Mouse (Mus musculus) embryonic facial prominence, embryonic 10.5 days (tissue): Measurements from ENCODE around the gene Fkbp8. TPM values are rescaled to one million over a fixed set of nuclear protein-coding genes. Genes with fewer than 3 reads are reported as not detected.

Experiments used
- DNase-seq: peaks from one replicate; pipeline ENCODE4 v3.0.0-alpha.2; 2017; ENCODE audit warnings: low spot score
- H3K27ac ChIP-seq: fragments of 300-500 bp; sonication (generic); replicated peaks from 2 replicates; pipeline ENCODE4 v1.5.1; 2016; ENCODE audit warnings: mild to moderate bottlenecking
- H3K27me3 ChIP-seq: fragments of 300-500 bp; sonication (generic); replicated peaks from 2 replicates; pipeline ENCODE4 v1.6.1; 2016; ENCODE audit warnings: low read depth, mild to moderate bottlenecking; ENCODE audit not compliant: poor library complexity, severe bottlenecking
- H3K36me3 ChIP-seq: fragments of 300-500 bp; sonication (generic); replicated peaks from 2 replicates; pipeline ENCODE4 v1.6.1; 2016; ENCODE audit warnings: mild to moderate bottlenecking, moderate library complexity
- H3K4me1 ChIP-seq: fragments of 300-500 bp; sonication (generic); 2 replicates; pipeline ENCODE4 v1.6.1; 2016
- H3K4me3 ChIP-seq: fragments of 300-500 bp; sonication (generic); 2 replicates; pipeline ENCODE4 v1.5.1; 2016; ENCODE audit warnings: mild to moderate bottlenecking, moderate library complexity
- H3K9me3 ChIP-seq: fragments of 300-500 bp; sonication (generic); 2 replicates; pipeline ENCODE4 v1.6.1; 2016; ENCODE audit warnings: mild to moderate bottlenecking
- WGBS: fragments of 180-500 bp; shearing (Covaris S2); methylation state at CpG from one replicate; pipeline ENCODE4 v1.1.7; 2016; 5-methylcytosine and 5-hydroxymethylcytosine counted together
- polyA plus RNA-seq: library from polyadenylated mRNA; unstranded; fragments of >200 nt; fragmentation: Nextera tagmentation; extraction: Ambion mirVana; gene quantifications from 2 replicates; pipeline ENCODE4 v1.2.1, GENCODE M21; 2016

The Fkbp8 gene
- polyA plus RNA-seq, 1 experiment from 2014 or later: 285 TPM

DNA sequence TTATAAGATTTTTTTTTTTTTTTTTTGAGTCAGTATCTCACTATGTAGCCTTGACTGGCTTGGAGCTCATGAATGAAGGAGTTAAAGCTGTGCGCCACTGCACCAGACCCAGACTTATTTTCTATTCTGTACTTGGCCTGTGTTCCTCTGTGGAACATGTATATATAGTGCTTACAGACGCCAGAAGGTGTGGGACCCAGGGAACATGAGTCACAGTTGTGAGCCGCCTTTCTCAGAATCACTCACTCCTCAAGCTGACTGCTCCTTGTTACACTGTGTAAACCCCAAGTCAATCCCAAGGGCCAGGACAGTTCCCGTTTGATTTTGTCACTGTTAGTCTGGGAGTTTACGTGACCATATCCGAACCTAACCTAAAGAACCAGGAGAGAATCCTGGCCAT lies 8.5 kb upstream of the Fkbp8 start:
- 93% methylated on average over 6 of the region's 6 CpGs for WGBS
- H3K4me3 ChIP-seq: no peak overlapping the region
- DNase-seq: no peak
- peaks cover 49% of the 10 kb centered on the region for H3K36me3 ChIP-seq
- peaks cover 27% of the 10 kb centered on the region for H3K4me1 ChIP-seq
- no peaks in the 10 kb centered on the region for H3K9me3 ChIP-seq
- H3K27me3 ChIP-seq: no peaks in the 10 kb centered on the region
- no peak overlapping the region for H3K27ac ChIP-seq

GRCm38 (mm10) chr8:70519606-70520005 lies 7.9 kb upstream of the Fkbp8 start:
- Histone ChIP-seq H3K27ac (no peak overlapping the region), H3K27me3 (no peaks in the 10 kb centered on the region), H3K36me3 (peaks cover 44% of the 10 kb centered on the region), H3K4me3 (no peak overlapping the region), H3K4me1 (peaks cover 27% of the 10 kb centered on the region), H3K9me3 (no peaks in the 10 kb centered on the region)
- no peak for DNase-seq
- WGBS: 66% methylated on average over 2 of the region's 2 CpGs

- Histone ChIP-seq H3K4me1 (peaks cover 36% of the 10 kb centered on the region), H3K9me3 (no peaks in the 10 kb centered on the region), H3K4me3 (peak overlapping the region; percentile 84), H3K27ac (peak overlapping the region; percentile 90), H3K27me3 (no peaks in the 10 kb centered on the region), H3K36me3 (peaks cover 21% of the 10 kb centered on the region)
- DNase-seq: peak; percentile 96
- under 1% methylated on average over 51 of the region's 51 CpGs for WGBS
Observed at GRCm38 (mm10) chr8:70522592-70523403, 4.7 kb upstream of the Fkbp8 start.

GRCm38 (mm10) chr8:70527111-70527511 lies 413 bp upstream of the Fkbp8 start:
- H3K27me3 ChIP-seq: no peaks in the 10 kb centered on the region
- no peak for DNase-seq
- H3K9me3 ChIP-seq: no peaks in the 10 kb centered on the region
- peak overlapping the region; percentile 99 for H3K27ac ChIP-seq
- peaks cover 30% of the 10 kb centered on the region for H3K36me3 ChIP-seq
- 3% methylated on average over 8 of the region's 8 CpGs for WGBS
- peaks cover 40% of the 10 kb centered on the region for H3K4me1 ChIP-seq
- H3K4me3 ChIP-seq: peak overlapping the region; percentile 90

- Histone ChIP-seq H3K27me3 (no peaks in the 10 kb centered on the region), H3K4me1 (peaks cover 30% of the 10 kb centered on the region), H3K27ac (peak overlapping the region; percentile 99), H3K9me3 (no peaks in the 10 kb centered on the region), H3K4me3 (peak overlapping the region; percentile 90), H3K36me3 (peaks cover 42% of the 10 kb centered on the region)
- DNase-seq: no peak
- WGBS: 38% methylated on average over 13 of the region's 13 CpGs
Observed at GRCm38 (mm10) chr8:70528182-70528797, 766 bp downstream of the Fkbp8 start.

- no peak for DNase-seq
- Histone ChIP-seq H3K27me3 (no peaks in the 10 kb centered on the region), H3K36me3 (peaks cover 52% of the 10 kb centered on the region), H3K27ac (no peak overlapping the region), H3K9me3 (no peaks in the 10 kb centered on the region), H3K4me3 (0 out of 2 replicates have a peak overlapping the region, but pooled peaks have one; percentile 25), H3K4me1 (peaks cover 26% of the 10 kb centered on the region)
- WGBS: 80% methylated on average over 5 of the region's 5 CpGs
Observed at GRCm38 (mm10) chr8:70529299-70529698, 1.8 kb downstream of the Fkbp8 start.

DNA sequence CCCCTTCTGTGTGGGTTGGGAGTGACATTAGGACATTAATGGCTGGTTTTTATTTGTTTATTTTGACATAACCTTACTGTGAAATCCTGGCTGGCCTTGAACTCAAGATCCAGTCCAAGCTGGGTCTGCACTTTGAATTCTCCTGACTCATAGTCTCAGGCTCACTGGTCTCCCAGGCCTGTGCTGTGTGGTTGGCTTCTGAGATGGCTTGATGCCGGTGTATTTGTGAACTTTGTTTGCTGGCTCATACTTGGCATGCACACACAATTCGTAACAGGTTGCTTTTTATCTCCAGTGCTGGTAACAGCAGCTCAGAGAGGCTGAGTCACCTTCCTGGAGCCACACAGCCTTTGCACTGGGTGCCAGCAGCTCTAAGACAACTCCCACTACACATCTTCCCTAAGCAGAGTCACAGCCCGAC lies 2.2 kb downstream of the Fkbp8 start:
- Histone ChIP-seq H3K27ac (no peak overlapping the region), H3K36me3 (peaks cover 57% of the 10 kb centered on the region), H3K27me3 (no peaks in the 10 kb centered on the region), H3K4me3 (0 out of 2 replicates have a peak overlapping the region, but pooled peaks have one; percentile 25), H3K4me1 (peaks cover 26% of the 10 kb centered on the region), H3K9me3 (no peaks in the 10 kb centered on the region)
- 94% methylated on average over 3 of the region's 3 CpGs for WGBS
- DNase-seq: no peak

DNA sequence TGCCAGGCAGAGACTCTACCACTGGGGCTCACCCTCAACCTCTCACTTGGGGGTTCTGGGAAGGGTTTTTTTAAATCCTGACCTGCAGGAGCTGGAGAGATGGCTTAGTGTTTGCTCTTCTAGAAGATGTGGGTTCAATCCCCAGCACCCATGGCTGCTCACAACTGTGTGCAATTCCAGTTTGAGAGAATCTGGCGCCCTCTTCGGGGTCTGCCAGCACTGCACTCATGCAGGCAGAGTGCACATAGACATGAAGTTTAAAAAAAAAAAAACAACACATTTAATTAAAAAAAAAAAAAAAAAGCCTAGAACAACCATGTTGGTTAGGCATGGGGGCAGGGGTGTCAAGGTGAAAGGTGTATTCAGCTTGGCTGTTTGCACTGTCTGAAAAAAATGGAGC lies 2.8 kb downstream of the Fkbp8 start:
- Histone ChIP-seq H3K27ac (no peak overlapping the region), H3K9me3 (no peaks in the 10 kb centered on the region), H3K27me3 (no peaks in the 10 kb centered on the region), H3K36me3 (peaks cover 62% of the 10 kb centered on the region), H3K4me3 (no peak overlapping the region), H3K4me1 (peaks cover 26% of the 10 kb centered on the region)
- no peak for DNase-seq
- 91% methylated on average over 2 of the region's 2 CpGs for WGBS

- peaks cover 11% of the 10 kb centered on the region for H3K4me1 ChIP-seq
- no peak overlapping the region for H3K27ac ChIP-seq
- H3K36me3 ChIP-seq: peaks cover 84% of the 10 kb centered on the region
- DNase-seq: no peak
- H3K27me3 ChIP-seq: no peaks in the 10 kb centered on the region
- peak overlapping the region; percentile 1; the same call in 1 of the 2 replicates for H3K4me3 ChIP-seq
- no peaks in the 10 kb centered on the region for H3K9me3 ChIP-seq
- WGBS: 93% methylated on average over 12 of the region's 12 CpGs
Observed at GRCm38 (mm10) chr8:70534281-70534680, 6.8 kb downstream of the Fkbp8 start.

DNA sequence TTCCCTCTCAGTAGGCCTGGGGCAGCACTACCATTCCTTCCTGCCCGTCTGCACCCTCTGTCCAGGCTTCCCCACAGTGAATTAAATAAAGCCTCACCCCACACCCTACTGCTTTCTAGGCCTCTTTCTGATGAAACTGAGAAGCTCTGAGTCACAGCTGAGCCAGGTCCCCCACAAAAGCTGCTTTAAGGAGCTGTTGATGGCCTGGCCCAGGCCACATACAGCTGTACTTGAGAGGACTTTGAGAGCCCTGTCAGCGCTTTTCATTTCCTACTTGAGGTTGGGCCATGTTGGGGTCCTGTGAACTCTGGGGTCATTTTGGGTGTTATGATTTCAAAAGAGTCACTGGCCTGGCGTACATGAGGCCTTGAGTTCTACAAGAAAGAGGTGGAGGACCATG lies 7.7 kb downstream of the Fkbp8 start:
- Histone ChIP-seq H3K27me3 (no peaks in the 10 kb centered on the region), H3K9me3 (no peaks in the 10 kb centered on the region), H3K4me3 (no peak overlapping the region), H3K4me1 (peaks cover 12% of the 10 kb centered on the region), H3K27ac (no peak overlapping the region), H3K36me3 (peaks cover 74% of the 10 kb centered on the region)
- WGBS: 90% methylated on average over 3 of the region's 3 CpGs
- DNase-seq: no peak

DNA sequence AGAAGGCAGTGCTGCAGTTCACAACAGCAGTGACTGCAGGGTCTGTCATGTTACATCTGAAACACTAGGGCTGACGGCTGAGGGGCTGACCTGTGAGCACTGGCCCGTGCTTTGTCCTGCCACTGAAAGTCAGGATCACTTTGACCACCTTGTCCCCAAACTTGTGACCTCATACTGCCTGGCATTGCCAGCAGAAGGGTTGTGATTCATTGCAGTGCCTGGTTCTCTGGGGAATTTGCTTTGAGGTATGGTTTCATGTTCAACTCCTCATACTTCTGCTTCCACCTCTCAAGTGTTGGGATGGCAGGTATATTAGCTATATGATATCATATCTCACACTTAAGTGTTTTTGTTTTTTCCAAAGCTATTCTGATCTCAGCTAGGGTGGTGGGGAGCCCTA lies 8.2 kb downstream of the Fkbp8 start:
- WGBS: 87% methylated on average over 2 of the region's 2 CpGs
- H3K27ac ChIP-seq: no peak overlapping the region
- no peak overlapping the region for H3K4me3 ChIP-seq
- H3K36me3 ChIP-seq: peaks cover 70% of the 10 kb centered on the region
- no peaks in the 10 kb centered on the region for H3K27me3 ChIP-seq
- H3K9me3 ChIP-seq: no peaks in the 10 kb centered on the region
- no peak for DNase-seq
- H3K4me1 ChIP-seq: peaks cover 17% of the 10 kb centered on the region

DNA sequence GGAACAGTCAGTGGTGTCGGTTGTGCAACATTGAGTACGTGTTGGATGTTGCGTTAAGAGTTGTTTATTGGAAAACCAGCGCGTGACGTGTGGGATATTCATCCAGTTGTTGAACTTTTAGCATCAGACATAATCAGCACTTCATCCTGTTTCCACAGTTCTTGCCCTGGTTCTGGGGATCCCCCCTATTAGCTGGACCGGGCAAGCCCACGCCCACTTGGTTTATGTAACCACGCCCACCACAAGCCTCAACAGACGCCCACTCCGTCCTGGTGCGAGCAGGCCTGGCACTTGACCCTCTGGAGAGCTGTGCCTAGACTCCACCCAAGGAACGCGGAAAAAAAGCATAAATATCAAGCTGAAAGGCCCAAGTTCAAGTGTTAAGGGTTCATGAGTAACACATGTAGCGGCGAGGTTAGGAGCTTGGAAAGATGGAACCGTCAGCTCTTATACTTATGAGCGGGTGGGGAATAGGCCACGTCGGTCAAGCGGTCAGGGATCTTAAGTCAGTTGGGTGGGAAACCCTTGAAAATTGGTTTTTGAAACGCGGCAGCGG lies 10.6 kb downstream of the Fkbp8 start:
- peak; percentile 60 for DNase-seq
- Histone ChIP-seq H3K27me3 (no peaks in the 10 kb centered on the region), H3K27ac (peak overlapping the region; percentile 91; the same call in 1 of the 2 replicates), H3K9me3 (no peaks in the 10 kb centered on the region), H3K4me3 (peak overlapping the region; percentile 88), H3K4me1 (peaks cover 28% of the 10 kb centered on the region), H3K36me3 (peaks cover 46% of the 10 kb centered on the region)
- 15% methylated on average over 24 of the region's 24 CpGs for WGBS
